Mouse (Mus musculus): ENCODE results near the gene Map3k7cl. TPM values are rescaled to one million over a fixed set of nuclear protein-coding genes. Genes with fewer than 3 reads are reported as not detected.

Map3k7cl gene
- polyA plus RNA-seq, 1 experiment from 2014 or later: 0.13 TPM

DNA sequence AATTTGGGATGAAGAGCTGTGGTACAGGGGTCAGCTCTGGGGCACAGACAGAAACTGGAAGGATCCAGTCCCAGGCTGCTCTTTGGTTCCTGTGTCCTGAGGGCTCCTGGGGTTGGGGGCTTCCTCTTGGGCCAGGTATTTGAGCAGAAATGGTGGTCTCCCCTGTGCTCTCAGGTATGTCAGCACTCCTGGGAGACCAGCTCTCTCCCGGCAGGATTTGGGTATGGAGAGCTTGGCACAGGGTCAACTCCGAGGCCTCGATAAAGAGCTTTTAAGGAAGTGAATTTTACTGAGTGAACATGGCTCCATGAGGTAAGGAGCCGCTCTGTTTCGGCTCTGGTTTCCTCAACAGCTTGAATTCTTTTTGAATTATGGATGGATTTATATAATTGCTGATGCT lies 70.8 kb downstream of the Map3k7cl start:
- Histone ChIP-seq H3K27ac (ENCODE audit: low read length) (no peak overlapping the region), H3K9ac (replicated peaks; ENCODE audit: low read depth, low read length) (no peak overlapping the region), H3K9me3 (ENCODE audit: control insufficient read depth, low read length) (peaks cover 4% of the 10 kb centered on the region), H3K27me3 (replicated peaks; ENCODE audit: control insufficient read depth, insufficient read depth, low read length) (no peaks in the 10 kb centered on the region), H3K36me3 (ENCODE audit: control insufficient read depth, insufficient read depth) (no peaks in the 10 kb centered on the region), H3K4me2 (ENCODE audit: low read length) (no peak overlapping the region), H3K4me3 (replicated peaks; ENCODE audit: low read length) (no peak overlapping the region), H3K4me1 (replicated peaks; ENCODE audit: control insufficient read depth, insufficient read depth, low read length) (no peaks in the 10 kb centered on the region)
- no peak for ATAC-seq
- 79% methylated on average over 5 of the region's 5 CpGs for WGBS

DNA sequence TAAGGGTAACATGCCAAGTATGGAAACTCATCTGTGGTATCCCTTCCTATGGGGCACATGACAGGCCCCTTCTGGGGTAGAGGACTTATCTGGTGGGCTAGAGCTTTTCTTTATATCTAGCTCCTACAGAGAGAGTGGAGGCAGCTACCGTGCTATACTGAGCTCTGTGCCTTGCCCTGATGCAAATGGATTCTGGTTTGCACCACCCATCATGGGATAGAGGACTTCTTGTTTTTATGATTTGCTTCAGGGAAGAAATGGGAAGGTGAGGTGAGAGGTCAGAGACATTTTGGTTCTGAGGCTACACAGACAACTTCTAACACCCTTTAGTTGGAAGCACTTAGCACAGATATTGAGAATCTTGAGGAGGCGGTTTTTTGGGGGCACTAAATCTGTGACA lies 71.8 kb downstream of the Map3k7cl start:
- H3K4me2 ChIP-seq (ENCODE audit: low read length): no peak overlapping the region
- H3K27me3 ChIP-seq (replicated peaks; ENCODE audit: control insufficient read depth, insufficient read depth, low read length): no peaks in the 10 kb centered on the region
- H3K4me1 ChIP-seq (replicated peaks; ENCODE audit: control insufficient read depth, insufficient read depth, low read length): no peaks in the 10 kb centered on the region
- no peak overlapping the region for H3K27ac ChIP-seq (ENCODE audit: low read length)
- no peak overlapping the region for H3K4me3 ChIP-seq (replicated peaks; ENCODE audit: low read length)
- peaks cover 4% of the 10 kb centered on the region for H3K9me3 ChIP-seq (ENCODE audit: control insufficient read depth, low read length)
- H3K9ac ChIP-seq (replicated peaks; ENCODE audit: low read depth, low read length): no peak overlapping the region
- H3K36me3 ChIP-seq (ENCODE audit: control insufficient read depth, insufficient read depth): no peaks in the 10 kb centered on the region
- no peak for ATAC-seq
- 94% methylated on average over 2 of the region's 2 CpGs for WGBS

DNA sequence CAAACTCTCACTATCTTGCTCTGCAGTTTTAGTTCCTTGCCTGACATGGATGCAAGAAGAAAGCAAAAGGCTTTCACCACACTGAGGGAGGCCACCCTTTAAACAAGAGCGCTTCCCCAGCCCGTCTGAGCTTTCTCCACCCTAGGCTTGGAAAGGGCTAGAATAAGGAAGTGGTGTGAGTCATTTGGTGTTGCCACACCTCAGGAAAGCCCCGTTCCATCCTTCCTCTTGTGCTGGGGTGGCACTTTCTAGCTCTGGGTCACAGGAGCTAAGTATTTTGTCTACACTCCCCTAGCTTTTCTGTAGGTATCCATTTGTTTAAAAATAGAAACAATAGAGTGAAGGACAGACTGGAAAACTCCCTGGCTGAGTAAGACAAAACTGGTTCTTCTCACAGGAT lies 72.2 kb downstream of the Map3k7cl start:
- Histone ChIP-seq H3K4me3 (replicated peaks; ENCODE audit: low read length) (no peak overlapping the region), H3K36me3 (ENCODE audit: control insufficient read depth, insufficient read depth) (no peaks in the 10 kb centered on the region), H3K4me2 (ENCODE audit: low read length) (no peak overlapping the region), H3K27ac (ENCODE audit: low read length) (no peak overlapping the region), H3K9me3 (ENCODE audit: control insufficient read depth, low read length) (peaks cover 4% of the 10 kb centered on the region), H3K9ac (replicated peaks; ENCODE audit: low read depth, low read length) (no peak overlapping the region), H3K27me3 (replicated peaks; ENCODE audit: control insufficient read depth, insufficient read depth, low read length) (no peaks in the 10 kb centered on the region), H3K4me1 (replicated peaks; ENCODE audit: control insufficient read depth, insufficient read depth, low read length) (no peaks in the 10 kb centered on the region)
- WGBS: 93% methylated on average over 3 of the region's 3 CpGs
- ATAC-seq: no peak

DNA sequence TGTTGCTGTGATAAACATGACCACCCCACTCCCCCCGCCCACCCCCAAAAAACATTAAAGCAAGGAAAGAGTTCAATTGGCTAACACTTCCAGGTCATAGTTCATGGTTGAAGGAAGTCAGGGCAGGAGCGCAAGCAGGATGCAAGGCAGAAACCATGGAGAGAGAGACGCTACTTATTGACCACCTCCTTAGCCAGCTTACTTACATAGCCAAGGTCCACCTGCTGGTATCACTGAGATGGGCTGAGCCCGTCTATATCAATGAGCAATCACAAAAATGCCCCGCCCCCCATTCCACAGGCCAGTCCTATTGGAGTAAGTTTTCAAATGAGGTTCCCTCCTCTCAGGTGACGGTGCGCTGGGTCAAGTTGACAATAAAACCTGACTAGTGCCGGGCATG lies 72.7 kb downstream of the Map3k7cl start:
- Histone ChIP-seq H3K9ac (replicated peaks; ENCODE audit: low read depth, low read length) (no peak overlapping the region), H3K9me3 (ENCODE audit: control insufficient read depth, low read length) (peaks cover 4% of the 10 kb centered on the region), H3K27me3 (replicated peaks; ENCODE audit: control insufficient read depth, insufficient read depth, low read length) (no peaks in the 10 kb centered on the region), H3K4me1 (replicated peaks; ENCODE audit: control insufficient read depth, insufficient read depth, low read length) (no peaks in the 10 kb centered on the region), H3K27ac (ENCODE audit: low read length) (no peak overlapping the region), H3K36me3 (ENCODE audit: control insufficient read depth, insufficient read depth) (no peaks in the 10 kb centered on the region), H3K4me3 (replicated peaks; ENCODE audit: low read length) (no peak overlapping the region), H3K4me2 (ENCODE audit: low read length) (no peak overlapping the region)
- WGBS: 96% methylated on average over 8 of the region's 8 CpGs
- no peak for ATAC-seq

DNA sequence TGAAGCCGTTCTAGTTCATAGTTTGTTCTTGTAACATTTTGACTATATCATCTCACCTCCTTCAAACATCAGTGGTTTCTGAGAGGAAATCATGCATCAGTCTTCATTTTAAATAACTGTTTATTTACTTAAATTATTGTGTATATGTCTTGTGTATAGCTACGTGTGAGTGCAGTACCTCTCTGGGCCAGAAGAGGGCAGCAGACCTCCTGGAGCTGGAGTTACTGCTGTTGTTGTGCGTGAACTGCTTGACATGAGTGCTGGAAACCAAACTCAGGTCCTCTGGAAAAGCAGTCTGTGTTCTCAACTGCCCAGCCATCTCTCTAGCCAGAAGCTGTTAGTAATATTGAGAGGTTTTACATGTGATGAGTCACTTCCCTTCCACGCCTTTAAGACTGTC lies 73.6 kb downstream of the Map3k7cl start:
- H3K9ac ChIP-seq (replicated peaks; ENCODE audit: low read depth, low read length): no peak overlapping the region
- 94% methylated on average over 4 of the region's 4 CpGs for WGBS

DNA sequence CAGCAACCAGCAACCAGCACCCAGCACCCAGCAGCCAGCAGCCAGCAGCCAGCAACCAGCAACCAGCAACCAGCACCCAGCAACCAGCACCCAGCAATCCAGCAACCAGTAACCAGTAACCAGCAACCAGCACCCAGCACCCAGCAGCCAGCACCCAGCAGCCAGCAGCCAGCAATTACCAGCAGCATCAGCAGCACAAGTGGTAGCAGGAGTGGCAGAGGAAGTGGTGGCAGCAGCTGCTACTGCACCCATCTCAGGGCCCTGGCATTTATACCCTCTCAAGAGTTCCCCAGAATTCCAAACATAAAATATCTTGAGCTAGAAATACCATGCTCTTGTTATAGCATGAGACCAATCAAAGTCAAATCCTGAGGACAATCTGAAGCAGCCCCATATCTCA lies 81.6 kb downstream of the Map3k7cl start:
- H3K27ac ChIP-seq (ENCODE audit: low read length): no peak overlapping the region
- no peak overlapping the region for H3K4me2 ChIP-seq (ENCODE audit: low read length)
- H3K4me3 ChIP-seq (replicated peaks; ENCODE audit: low read length): no peak overlapping the region
- no peaks in the 10 kb centered on the region for H3K4me1 ChIP-seq (replicated peaks; ENCODE audit: control insufficient read depth, insufficient read depth, low read length)
- ATAC-seq: no peak
- no peaks in the 10 kb centered on the region for H3K27me3 ChIP-seq (replicated peaks; ENCODE audit: control insufficient read depth, insufficient read depth, low read length)
- no peak overlapping the region for H3K9ac ChIP-seq (replicated peaks; ENCODE audit: low read depth, low read length)
- H3K9me3 ChIP-seq (ENCODE audit: control insufficient read depth, low read length): no peaks in the 10 kb centered on the region
- no peaks in the 10 kb centered on the region for H3K36me3 ChIP-seq (ENCODE audit: control insufficient read depth, insufficient read depth)

More for the DNA sequence above, 73.6 kb downstream of the Map3k7cl start:
- H3K4me3 ChIP-seq (replicated peaks; ENCODE audit: low read length): no peak overlapping the region
- peaks cover 4% of the 10 kb centered on the region for H3K9me3 ChIP-seq (ENCODE audit: control insufficient read depth, low read length)
- H3K27me3 ChIP-seq (replicated peaks; ENCODE audit: control insufficient read depth, insufficient read depth, low read length): no peaks in the 10 kb centered on the region
- H3K4me1 ChIP-seq (replicated peaks; ENCODE audit: control insufficient read depth, insufficient read depth, low read length): no peaks in the 10 kb centered on the region
- no peak for ATAC-seq
- H3K36me3 ChIP-seq (ENCODE audit: control insufficient read depth, insufficient read depth): no peaks in the 10 kb centered on the region
- H3K4me2 ChIP-seq (ENCODE audit: low read length): no peak overlapping the region
- no peak overlapping the region for H3K27ac ChIP-seq (ENCODE audit: low read length)

DNA sequence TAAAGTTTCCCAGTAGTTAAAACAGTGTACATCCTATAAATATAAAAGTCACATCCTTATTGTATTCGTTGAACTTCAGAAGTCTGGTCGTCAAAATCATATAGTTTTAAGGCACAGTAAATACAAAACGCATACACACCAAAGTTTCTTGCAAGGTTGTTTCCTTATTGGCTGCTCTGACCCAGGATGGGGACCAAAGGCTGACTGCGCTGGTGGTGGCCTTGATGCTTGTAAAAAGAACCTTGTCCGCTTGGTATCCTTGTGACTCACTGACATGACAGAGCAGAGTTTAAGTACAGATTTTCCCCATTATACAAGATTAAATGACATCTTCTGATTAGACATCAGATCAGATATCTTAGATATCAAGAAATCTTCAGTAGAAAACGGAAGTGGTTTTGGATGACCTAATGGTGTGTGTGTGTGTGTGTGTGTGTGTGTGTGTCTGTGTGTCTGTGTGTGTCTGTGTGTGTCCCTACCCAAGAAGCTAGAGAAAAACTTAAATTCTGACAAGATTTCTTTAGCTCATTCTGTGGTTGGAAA lies 82.2 kb downstream of the Map3k7cl start:
- Histone ChIP-seq H3K27me3 (replicated peaks; ENCODE audit: control insufficient read depth, insufficient read depth, low read length) (no peaks in the 10 kb centered on the region), H3K9ac (replicated peaks; ENCODE audit: low read depth, low read length) (no peak overlapping the region), H3K4me2 (ENCODE audit: low read length) (no peak overlapping the region), H3K4me3 (replicated peaks; ENCODE audit: low read length) (no peak overlapping the region), H3K36me3 (ENCODE audit: control insufficient read depth, insufficient read depth) (no peaks in the 10 kb centered on the region), H3K9me3 (ENCODE audit: control insufficient read depth, low read length) (no peaks in the 10 kb centered on the region), H3K27ac (ENCODE audit: low read length) (no peak overlapping the region), H3K4me1 (replicated peaks; ENCODE audit: control insufficient read depth, insufficient read depth, low read length) (no peaks in the 10 kb centered on the region)
- WGBS: 93% methylated on average over 6 of the region's 6 CpGs
- ATAC-seq: no peak

DNA sequence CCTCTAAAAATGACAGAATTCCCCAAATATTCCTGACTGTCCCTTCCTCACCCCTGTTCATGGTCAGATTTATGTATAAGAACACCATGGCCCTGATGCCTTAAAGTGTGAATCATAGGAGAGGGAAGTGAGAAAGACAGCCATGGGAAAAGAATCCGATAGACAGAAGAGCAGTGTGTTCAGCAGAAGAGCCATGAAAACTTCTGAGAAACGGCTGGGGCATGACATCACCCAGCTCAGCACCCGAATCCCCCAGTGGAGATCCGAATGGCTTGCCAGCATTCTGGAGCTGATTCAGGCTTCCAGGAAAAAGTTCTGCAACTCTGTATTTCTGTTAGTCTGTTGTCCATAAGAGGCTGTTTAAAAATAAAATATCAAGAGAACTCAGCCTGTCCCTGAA lies 82.7 kb downstream of the Map3k7cl start:
- Histone ChIP-seq H3K9ac (replicated peaks; ENCODE audit: low read depth, low read length) (no peak overlapping the region), H3K4me1 (replicated peaks; ENCODE audit: control insufficient read depth, insufficient read depth, low read length) (no peaks in the 10 kb centered on the region), H3K4me3 (replicated peaks; ENCODE audit: low read length) (no peak overlapping the region), H3K36me3 (ENCODE audit: control insufficient read depth, insufficient read depth) (no peaks in the 10 kb centered on the region), H3K9me3 (ENCODE audit: control insufficient read depth, low read length) (no peaks in the 10 kb centered on the region), H3K4me2 (ENCODE audit: low read length) (no peak overlapping the region), H3K27ac (ENCODE audit: low read length) (no peak overlapping the region), H3K27me3 (replicated peaks; ENCODE audit: control insufficient read depth, insufficient read depth, low read length) (no peaks in the 10 kb centered on the region)
- 78% methylated on average over 4 of the region's 4 CpGs for WGBS
- ATAC-seq: no peak

DNA sequence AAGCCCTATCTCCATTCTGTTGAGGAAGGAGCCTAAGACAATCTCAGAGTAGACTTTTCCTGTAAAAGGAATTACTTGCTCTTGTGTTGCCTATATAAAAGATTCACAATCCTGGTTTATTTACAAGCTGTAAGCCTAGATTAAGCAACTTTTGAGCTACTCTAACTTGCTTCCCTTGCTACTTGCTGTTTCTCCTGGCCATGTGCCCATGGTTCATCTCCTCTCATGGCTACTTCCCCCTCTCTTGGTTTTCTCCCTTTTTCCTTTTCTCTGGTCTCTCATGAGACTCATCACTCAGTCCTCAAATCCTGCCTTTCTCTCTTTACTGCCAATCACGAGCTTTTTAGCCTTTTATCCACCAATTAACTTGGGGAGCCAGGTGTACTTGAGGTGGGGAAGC lies 85.0 kb downstream of the Map3k7cl start:
- no peaks in the 10 kb centered on the region for H3K9me3 ChIP-seq (ENCODE audit: control insufficient read depth, low read length)
- no peak overlapping the region for H3K4me3 ChIP-seq (replicated peaks; ENCODE audit: low read length)
- no peaks in the 10 kb centered on the region for H3K27me3 ChIP-seq (replicated peaks; ENCODE audit: control insufficient read depth, insufficient read depth, low read length)
- no peak for ATAC-seq
- no peak overlapping the region for H3K9ac ChIP-seq (replicated peaks; ENCODE audit: low read depth, low read length)
- H3K36me3 ChIP-seq (ENCODE audit: control insufficient read depth, insufficient read depth): no peaks in the 10 kb centered on the region
- 41% methylated on average over 1 of the region's 1 CpGs for WGBS
- H3K4me2 ChIP-seq (ENCODE audit: low read length): no peak overlapping the region
- H3K4me1 ChIP-seq (replicated peaks; ENCODE audit: control insufficient read depth, insufficient read depth, low read length): no peaks in the 10 kb centered on the region
- no peak overlapping the region for H3K27ac ChIP-seq (ENCODE audit: low read length)

DNA sequence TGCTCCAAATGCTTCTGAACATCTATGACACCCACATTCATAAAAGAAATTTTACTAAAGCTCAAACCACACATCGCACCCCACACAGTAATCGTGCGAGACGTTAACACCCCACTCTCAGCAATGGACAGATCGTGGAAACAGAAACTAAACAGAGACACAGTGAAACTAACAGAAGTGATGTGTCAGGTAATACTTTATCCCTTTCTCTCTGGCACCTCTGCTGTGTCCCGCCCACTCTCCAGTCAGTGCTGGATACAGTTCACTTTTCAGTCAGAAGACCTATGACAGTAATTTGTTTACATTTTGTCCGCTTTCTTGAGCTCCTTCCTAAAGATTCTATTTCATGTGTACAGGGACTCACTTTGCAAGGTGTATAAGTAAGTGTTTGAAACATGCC lies 89.1 kb downstream of the Map3k7cl start:
- H3K4me3 ChIP-seq (replicated peaks; ENCODE audit: low read length): no peak overlapping the region
- no peak overlapping the region for H3K27ac ChIP-seq (ENCODE audit: low read length)
- peaks cover 9% of the 10 kb centered on the region for H3K4me1 ChIP-seq (replicated peaks; ENCODE audit: control insufficient read depth, insufficient read depth, low read length)
- no peak overlapping the region for H3K4me2 ChIP-seq (ENCODE audit: low read length)
- no peak for ATAC-seq
- H3K9ac ChIP-seq (replicated peaks; ENCODE audit: low read depth, low read length): no peak overlapping the region
- WGBS: 94% methylated on average over 7 of the region's 7 CpGs
- no peaks in the 10 kb centered on the region for H3K36me3 ChIP-seq (ENCODE audit: control insufficient read depth, insufficient read depth)
- H3K27me3 ChIP-seq (replicated peaks; ENCODE audit: control insufficient read depth, insufficient read depth, low read length): no peaks in the 10 kb centered on the region
- no peaks in the 10 kb centered on the region for H3K9me3 ChIP-seq (ENCODE audit: control insufficient read depth, low read length)

All from forebrain, embryonic 16.5 days (tissue).